Comparison of ENCODE assay signal across 27 mouse cellular contexts in genomic region chr12:55357303-55357702, GRCm38 (mm10).
"Had no signal": no experiment of that assay in that cellular context is flagged by ENCODE, and none has a peak within 500 bp of the region (broad histone marks: within the 10 kb centered on the region; RNA-seq: fewer than 3 reads in every experiment).

No protein-coding gene starts in this region.

- DNase-seq: left cerebral cortex, postnatal 4 days; liver; liver, embryonic 13.5 days; liver, postnatal 0 days; lung, adult 18-20 months; lung, adult 2 months; lung, embryonic 14.5 days; lung, postnatal 10 days; lung, postnatal 14 days; lung, postnatal 36 days; lung, postnatal 4 days; midbrain, embryonic 14.5 days had no signal

- H3K27ac ChIP-seq: left cerebral cortex, adult 2 months; limb, embryonic 12.5 days; limb, embryonic 13.5 days; limb, embryonic 15.5 days; liver, embryonic 12.5 days; liver, embryonic 13.5 days; liver, embryonic 14.5 days; liver, embryonic 15.5 days; lung, embryonic 15.5 days; macrophage; midbrain, embryonic 10.5 days; midbrain, embryonic 12.5 days; midbrain, embryonic 13.5 days; midbrain, embryonic 15.5 days had no signal

- H3K9ac ChIP-seq: limb, embryonic 12.5 days; limb, embryonic 13.5 days; limb, embryonic 15.5 days; liver, embryonic 12.5 days; liver, embryonic 13.5 days; liver, embryonic 14.5 days; liver, embryonic 15.5 days; liver, postnatal 0 days; lung, embryonic 14.5 days; lung, embryonic 15.5 days; midbrain, embryonic 12.5 days; midbrain, embryonic 13.5 days; midbrain, embryonic 15.5 days had no signal

- H3K27me3 ChIP-seq: limb, embryonic 12.5 days; limb, embryonic 13.5 days; limb, embryonic 15.5 days; lung, embryonic 15.5 days; megakaryocyte, embryonic 14.5 days; midbrain, embryonic 12.5 days; midbrain, embryonic 13.5 days; midbrain, embryonic 15.5 days had no signal

- H3K36me3 ChIP-seq: limb, embryonic 12.5 days; limb, embryonic 13.5 days; limb, embryonic 15.5 days; liver, embryonic 12.5 days; liver, embryonic 13.5 days; liver, embryonic 15.5 days; lung, embryonic 15.5 days; midbrain, embryonic 10.5 days; midbrain, embryonic 12.5 days; midbrain, embryonic 13.5 days; midbrain, embryonic 15.5 days had no signal

- H3K4me3 ChIP-seq: left cerebral cortex, adult 2 months; limb, embryonic 12.5 days; limb, embryonic 13.5 days; limb, embryonic 15.5 days; liver, embryonic 12.5 days; liver, embryonic 13.5 days; liver, embryonic 15.5 days; lung, embryonic 15.5 days; megakaryocyte, embryonic 14.5 days; midbrain, embryonic 10.5 days; midbrain, embryonic 12.5 days; midbrain, embryonic 13.5 days; midbrain, embryonic 15.5 days; myocyte had no signal

- H3K9me3 ChIP-seq: limb, embryonic 12.5 days; limb, embryonic 13.5 days; limb, embryonic 15.5 days; liver, embryonic 12.5 days; liver, embryonic 13.5 days; liver, embryonic 15.5 days; lung, embryonic 15.5 days; megakaryocyte, embryonic 14.5 days; midbrain, embryonic 10.5 days; midbrain, embryonic 12.5 days; midbrain, embryonic 13.5 days; midbrain, embryonic 15.5 days had no signal

- H3K4me1 ChIP-seq: limb, embryonic 12.5 days; limb, embryonic 15.5 days; liver, embryonic 13.5 days; liver, embryonic 15.5 days; midbrain, embryonic 10.5 days; midbrain, embryonic 12.5 days; midbrain, embryonic 13.5 days; midbrain, embryonic 15.5 days had no signal
